Mouse (Mus musculus) stomach, embryonic 16.5 days (tissue): ENCODE measurements around the gene Klf1. TPM values are rescaled to one million over a fixed set of nuclear protein-coding genes. Genes with fewer than 3 reads are reported as not detected.
A peak's percentile ranks its signal among the peaks of the same experiment; 100 is the strongest.

Experiments
- ATAC-seq: fragments of 200-750 bp; cut with Nextera tagmentation; 2 replicates; pipeline ENCODE4 v1.8.0; 2017; ENCODE audit warnings: moderate number of reproducible peaks, moderate TSS enrichment; ENCODE audit not compliant: insufficient read depth, low FRiP score
- H3K27ac ChIP-seq: fragments of 300-500 bp; sonication (generic); 2 replicates; pipeline ENCODE4 v1.5.1; 2014; ENCODE audit warnings: low read length
- H3K27me3 ChIP-seq: fragments of 300-500 bp; sonication (generic); 2 replicates; pipeline ENCODE4 v1.6.1; 2014; ENCODE audit warnings: low read length, control low read depth, mixed read lengths; ENCODE audit not compliant: control insufficient read depth, insufficient read depth
- H3K36me3 ChIP-seq: fragments of 300-500 bp; sonication (generic); 2 replicates; pipeline ENCODE4 v1.6.1; 2014; ENCODE audit warnings: low read length; ENCODE audit not compliant: control insufficient read depth, insufficient read depth
- H3K4me1 ChIP-seq: fragments of 300-500 bp; sonication (generic); 2 replicates; pipeline ENCODE4 v1.6.1; 2014; ENCODE audit warnings: low read length, control low read depth, mixed read lengths; ENCODE audit not compliant: control insufficient read depth, insufficient read depth
- H3K4me2 ChIP-seq: fragments of 300-500 bp; sonication (generic); 2 replicates; pipeline ENCODE4 v1.6.1; 2014; ENCODE audit warnings: low read depth, low read length, mixed read lengths
- H3K4me3 ChIP-seq: fragments of 300-500 bp; sonication (generic); replicated peaks from 2 replicates; pipeline ENCODE4 v1.5.1; 2014; ENCODE audit warnings: mild to moderate bottlenecking, low read length
- H3K9ac ChIP-seq: fragments of 300-500 bp; sonication (generic); 2 replicates; pipeline ENCODE4 v1.6.1; 2014; ENCODE audit warnings: low read length
- H3K9me3 ChIP-seq: fragments of 300-500 bp; sonication (generic); replicated peaks from 2 replicates; pipeline ENCODE4 v1.6.1; 2016; ENCODE audit warnings: low read length, control low read depth; ENCODE audit not compliant: control insufficient read depth
- WGBS: fragments of 180-500 bp; shearing (Covaris S2); extraction: QIAGEN DNeasy Blood & Tissue Kit; methylation state at CpG from one replicate; pipeline ENCODE4 v1.1.7; 2014; 5-methylcytosine and 5-hydroxymethylcytosine counted together
- polyA plus RNA-seq: library from polyadenylated mRNA; unstranded; fragments of >200 nt; fragmentation: Nextera tagmentation; extraction: Ambion mirVana; gene quantifications from 2 replicates; pipeline ENCODE4 v1.2.1, GENCODE M21; 2015

The Klf1 gene
- polyA plus RNA-seq, 1 experiment from 2014 or later: 18.4 TPM

GRCm38 (mm10) chr8:84878915-84879314 is 22.8 kb upstream of the Klf1 start:
- no peak overlapping the region for H3K4me2 ChIP-seq
- H3K27me3 ChIP-seq: no peaks in the 10 kb centered on the region
- no peaks in the 10 kb centered on the region for H3K4me1 ChIP-seq
- H3K36me3 ChIP-seq: no peaks in the 10 kb centered on the region
- no peak overlapping the region for H3K27ac ChIP-seq
- H3K4me3 ChIP-seq: no peak overlapping the region
- ATAC-seq: no peak
- H3K9ac ChIP-seq: no peak overlapping the region
- H3K9me3 ChIP-seq: no peaks in the 10 kb centered on the region
- WGBS: 62% methylated on average over 1 of the region's 1 CpGs

GRCm38 (mm10) chr8:84884728-84885127 is 17.0 kb upstream of the Klf1 start:
- WGBS: 81% methylated on average over 4 of the region's 4 CpGs
- no peak for ATAC-seq
- no peaks in the 10 kb centered on the region for H3K4me1 ChIP-seq
- H3K4me3 ChIP-seq: no peak overlapping the region
- no peak overlapping the region for H3K27ac ChIP-seq
- no peaks in the 10 kb centered on the region for H3K9me3 ChIP-seq
- H3K4me2 ChIP-seq: no peak overlapping the region
- H3K9ac ChIP-seq: no peak overlapping the region
- H3K27me3 ChIP-seq: no peaks in the 10 kb centered on the region
- H3K36me3 ChIP-seq: 0 out of 2 replicates have a peak, but pooled peaks cover 4% of the 10 kb centered on the region

GRCm38 (mm10) chr8:84888280-84888679 is 13.4 kb upstream of the Klf1 start:
- Histone ChIP-seq H3K4me2 (no peak overlapping the region), H3K9ac (no peak overlapping the region), H3K4me1 (0 out of 2 replicates have a peak, but pooled peaks cover 7% of the 10 kb centered on the region), H3K9me3 (no peaks in the 10 kb centered on the region), H3K27ac (no peak overlapping the region), H3K27me3 (no peaks in the 10 kb centered on the region), H3K4me3 (no peak overlapping the region), H3K36me3 (0 out of 2 replicates have a peak, but pooled peaks cover 4% of the 10 kb centered on the region)
- no peak for ATAC-seq
- WGBS: 97% methylated on average over 3 of the region's 3 CpGs

GRCm38 (mm10) chr8:84889141-84889540 is 12.6 kb upstream of the Klf1 start:
- Histone ChIP-seq H3K27ac (no peak overlapping the region), H3K9me3 (no peaks in the 10 kb centered on the region), H3K4me3 (no peak overlapping the region), H3K36me3 (0 out of 2 replicates have a peak, but pooled peaks cover 4% of the 10 kb centered on the region), H3K4me2 (no peak overlapping the region), H3K4me1 (0 out of 2 replicates have a peak, but pooled peaks cover 7% of the 10 kb centered on the region), H3K9ac (no peak overlapping the region), H3K27me3 (no peaks in the 10 kb centered on the region)
- 93% methylated on average over 1 of the region's 1 CpGs for WGBS
- ATAC-seq: no peak

GRCm38 (mm10) chr8:84892993-84893708 is 8.6 kb upstream of the Klf1 start:
- Histone ChIP-seq H3K27ac (no peak overlapping the region), H3K4me1 (peaks cover 7% of the 10 kb centered on the region; the same call in 1 of the 2 replicates)
- no peak for ATAC-seq

GRCm38 (mm10) chr8:84893709-84894134 is 8.0 kb upstream of the Klf1 start, which contains the start of gene Gcdh:
TSS of gene Gcdh (minus strand) at chr8:84893921.
- Histone ChIP-seq H3K9ac (peak within 1 kb of the TSS; percentile 81), H3K4me1 (peaks cover 7% of the 10 kb centered on the region; the same call in 1 of the 2 replicates), H3K27me3 (no peaks in the 10 kb centered on the region), H3K4me3 (peak within 1 kb of the TSS; percentile 85), H3K27ac (no peak within 1 kb of the TSS), H3K36me3 (no peaks in the 10 kb centered on the region), H3K9me3 (no peaks in the 10 kb centered on the region), H3K4me2 (peak within 1 kb of the TSS; percentile 94)
- ATAC-seq: peak; percentile 98
- 0% methylated on average over 11 of the region's 11 CpGs for WGBS

More at GRCm38 (mm10) chr8:84892993-84893708, 8.6 kb upstream of the Klf1 start:
- Histone ChIP-seq H3K27me3 (no peaks in the 10 kb centered on the region), H3K36me3 (no peaks in the 10 kb centered on the region), H3K9me3 (no peaks in the 10 kb centered on the region), H3K4me3 (peak overlapping the region; percentile 85), H3K4me2 (peak overlapping the region; percentile 94), H3K9ac (peak overlapping the region; percentile 81)
- 9% methylated on average over 31 of the region's 31 CpGs for WGBS

- WGBS: 83% methylated on average over 5 of the region's 5 CpGs
These were observed 5.8 kb upstream of the Klf1 start for GRCm38 (mm10) chr8:84895963-84896362.

GRCm38 (mm10) chr8:84901071-84901470 is 657 bp upstream of the Klf1 start:
- ATAC-seq: no peak
- H3K9me3 ChIP-seq: no peaks in the 10 kb centered on the region
- H3K36me3 ChIP-seq: no peaks in the 10 kb centered on the region
- H3K27ac ChIP-seq: no peak overlapping the region
- no peaks in the 10 kb centered on the region for H3K27me3 ChIP-seq
- H3K4me1 ChIP-seq: peaks cover 9% of the 10 kb centered on the region; the same call in 1 of the 2 replicates
- WGBS: 51% methylated on average over 4 of the region's 4 CpGs
- H3K9ac ChIP-seq: no peak overlapping the region
- H3K4me2 ChIP-seq: no peak overlapping the region
- H3K4me3 ChIP-seq: no peak overlapping the region

More at GRCm38 (mm10) chr8:84895963-84896362, 5.8 kb upstream of the Klf1 start:
- ATAC-seq: no peak
- peaks cover 7% of the 10 kb centered on the region; the same call in 1 of the 2 replicates for H3K4me1 ChIP-seq
- H3K9me3 ChIP-seq: no peaks in the 10 kb centered on the region
- H3K4me2 ChIP-seq: no peak overlapping the region
- H3K27me3 ChIP-seq: no peaks in the 10 kb centered on the region
- H3K4me3 ChIP-seq: no peak overlapping the region
- no peaks in the 10 kb centered on the region for H3K36me3 ChIP-seq
- H3K9ac ChIP-seq: no peak overlapping the region
- no peak overlapping the region for H3K27ac ChIP-seq

- Histone ChIP-seq H3K4me1 (peaks cover 9% of the 10 kb centered on the region; the same call in 1 of the 2 replicates), H3K9ac (peak overlapping the region; percentile 90), H3K36me3 (no peaks in the 10 kb centered on the region), H3K9me3 (no peaks in the 10 kb centered on the region), H3K27ac (peak overlapping the region; percentile 84), H3K4me3 (peak overlapping the region; percentile 67), H3K27me3 (no peaks in the 10 kb centered on the region), H3K4me2 (peak overlapping the region; percentile 100)
- 5% methylated on average over 24 of the region's 24 CpGs for WGBS
- ATAC-seq: no peak
These were observed 715 bp downstream of the Klf1 start for GRCm38 (mm10) chr8:84902367-84902919.
